Mouse (Mus musculus) thymus, postnatal 4 days (tissue): ENCODE data around the gene Glg1.
"Not testable (repeated sequence)": the region's sequence is repeated elsewhere in the genome, so short reads cannot be mapped to it uniquely, and the experiment has no call there.

Source experiments
- DNase-seq: peaks from one replicate; pipeline ENCODE4 v3.0.0; 2021

The Glg1 gene

GRCm38 (mm10) chr8:111248136-111248535 is 10.9 kb downstream of the Glg1 start:
- DNase-seq, result no peak

GRCm38 (mm10) chr8:111246864-111247263 is 12.2 kb downstream of the Glg1 start:
- DNase-seq, result not testable (repeated sequence)

- no peak for DNase-seq
Observed at GRCm38 (mm10) chr8:111246287-111246830, 12.7 kb downstream of the Glg1 start.

DNA sequence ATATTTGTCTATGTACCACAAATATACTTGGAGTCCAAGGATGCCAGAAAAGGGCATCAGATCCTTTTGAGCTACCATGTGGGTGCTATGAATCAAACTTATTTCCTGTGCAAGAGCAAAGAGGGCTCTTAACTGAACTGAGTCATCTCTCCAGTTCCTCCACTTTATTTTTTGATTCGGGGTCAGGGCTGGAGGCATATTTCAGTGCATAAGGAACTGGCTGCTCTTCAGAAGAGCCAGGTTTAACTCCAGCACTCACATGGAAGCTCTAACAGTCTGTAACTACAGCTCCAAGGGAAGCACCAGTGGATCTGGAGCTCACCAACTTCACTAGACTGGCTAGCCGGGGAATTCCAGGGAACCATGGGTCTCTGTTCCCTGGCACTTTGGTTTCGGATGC is 21.7 kb downstream of the Glg1 start:
- DNase-seq, result no peak

DNA sequence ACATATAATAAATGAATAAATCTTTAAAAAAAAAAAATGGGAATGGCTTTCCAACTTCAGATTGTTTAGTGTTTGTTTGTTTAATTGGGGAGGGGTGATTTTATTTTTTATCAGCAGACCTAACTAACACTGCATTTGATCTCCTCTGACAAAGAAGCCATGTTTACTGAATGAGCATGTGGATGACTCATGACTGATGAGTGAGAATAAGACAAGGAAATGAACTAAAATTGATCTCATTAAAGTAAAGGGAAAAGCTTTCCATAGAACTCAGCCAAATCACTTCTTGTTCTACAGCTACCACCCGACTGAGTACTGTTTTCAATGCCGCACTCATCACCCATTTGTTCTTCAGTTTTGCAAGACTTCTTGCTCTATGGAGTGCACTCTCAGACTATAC is 25.3 kb downstream of the Glg1 start:
- DNase-seq, result no peak

GRCm38 (mm10) chr8:111224153-111224552 is 34.9 kb downstream of the Glg1 start:
- no peak for DNase-seq

- DNase-seq, result no peak
Observed at GRCm38 (mm10) chr8:111218107-111218506, 40.9 kb downstream of the Glg1 start.

GRCm38 (mm10) chr8:111213406-111213805 is 45.6 kb downstream of the Glg1 start:
- no peak for DNase-seq

DNA sequence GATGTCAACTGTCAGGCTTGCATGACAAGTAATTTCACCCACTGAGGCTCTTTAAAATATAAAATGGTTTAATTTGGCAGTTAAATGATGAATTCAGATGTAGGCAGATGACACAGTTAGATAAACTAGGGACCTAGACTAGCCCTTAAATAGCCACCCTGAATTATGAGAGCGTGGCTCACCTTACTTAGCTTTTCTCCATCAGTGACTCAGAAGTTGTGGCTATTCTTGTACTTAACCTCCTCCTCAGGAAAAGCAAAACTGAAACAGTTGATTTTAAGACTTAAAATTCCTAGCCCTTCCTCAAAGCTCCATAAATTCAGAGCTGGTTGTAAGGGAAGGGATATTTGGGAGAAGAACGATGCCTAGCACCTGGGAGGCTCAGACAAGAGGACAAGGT is 47.8 kb downstream of the Glg1 start:
- DNase-seq, result no peak

- peak; percentile 13 for DNase-seq
Observed at GRCm38 (mm10) chr8:111209874-111210273, 49.1 kb downstream of the Glg1 start.

GRCm38 (mm10) chr8:111206321-111206720 is 52.7 kb downstream of the Glg1 start:
- DNase-seq, result no peak

GRCm38 (mm10) chr8:111205033-111205432 is 54.0 kb downstream of the Glg1 start:
- no peak for DNase-seq

GRCm38 (mm10) chr8:111203341-111203740 is 55.7 kb downstream of the Glg1 start:
- DNase-seq, result no peak

DNA sequence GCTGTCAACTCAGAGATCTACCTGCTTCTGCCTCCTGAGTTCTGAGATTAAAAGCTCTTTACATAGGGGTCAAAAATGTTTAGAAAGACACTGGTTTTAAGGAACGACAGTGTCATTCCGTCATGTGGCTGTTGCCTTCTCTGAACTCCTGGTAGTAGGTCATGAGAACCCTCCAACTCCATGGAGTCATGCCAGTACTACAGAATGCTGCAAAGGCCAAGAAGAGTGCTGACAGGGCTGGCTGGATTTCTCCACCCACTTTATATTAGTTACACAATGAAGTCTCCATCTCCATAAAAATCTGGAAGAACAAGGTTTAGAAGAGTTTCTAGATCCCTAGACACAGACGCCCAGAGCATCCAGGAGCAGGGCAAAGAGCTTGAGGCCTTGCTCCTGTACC is 61.0 kb downstream of the Glg1 start:
- no peak for DNase-seq

DNA sequence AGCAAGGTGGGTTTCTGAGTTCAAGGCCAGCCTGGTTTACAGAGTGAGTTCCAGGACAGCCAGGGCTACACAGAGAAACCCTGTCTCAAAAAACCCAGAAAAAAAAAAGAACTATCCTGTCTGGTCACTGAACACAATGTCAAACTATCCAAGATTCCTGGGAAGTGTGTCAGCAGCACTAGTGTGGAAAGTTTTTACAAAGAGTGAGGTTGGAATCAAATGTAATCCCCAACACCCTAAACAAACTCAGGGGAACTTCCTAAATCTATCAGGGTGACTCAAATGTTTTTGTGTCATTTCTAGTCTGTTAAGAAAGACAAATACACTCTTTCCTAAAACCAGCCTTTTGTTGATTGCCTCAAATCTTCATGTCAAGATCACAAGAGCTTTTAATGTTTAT is 62.8 kb downstream of the Glg1 start:
- no peak for DNase-seq

- DNase-seq, result no peak
Observed at GRCm38 (mm10) chr8:111188594-111189211, 70.3 kb downstream of the Glg1 start.

DNA sequence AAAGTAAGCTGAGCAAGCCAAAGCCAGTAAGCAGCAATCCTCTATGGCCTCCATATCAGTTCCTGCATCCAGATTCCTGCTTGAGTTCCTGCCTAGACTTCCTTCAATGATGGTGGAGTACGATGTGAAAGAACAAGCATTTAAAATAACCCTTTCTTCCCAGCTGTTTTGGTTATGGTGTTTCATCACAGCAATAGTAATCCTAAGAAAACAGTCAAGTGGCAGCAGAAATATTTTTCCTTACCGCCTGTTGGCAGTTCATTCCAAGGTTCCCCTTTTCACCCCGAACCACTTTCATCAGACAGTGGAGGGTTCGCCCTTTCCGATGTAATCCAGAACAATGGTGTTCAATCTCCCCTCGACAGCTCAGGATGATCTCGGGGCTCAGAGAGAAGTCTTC is 71.5 kb downstream of the Glg1 start:
- no peak for DNase-seq

GRCm38 (mm10) chr8:111185472-111185947 is 73.5 kb downstream of the Glg1 start:
- DNase-seq, result no peak

DNA sequence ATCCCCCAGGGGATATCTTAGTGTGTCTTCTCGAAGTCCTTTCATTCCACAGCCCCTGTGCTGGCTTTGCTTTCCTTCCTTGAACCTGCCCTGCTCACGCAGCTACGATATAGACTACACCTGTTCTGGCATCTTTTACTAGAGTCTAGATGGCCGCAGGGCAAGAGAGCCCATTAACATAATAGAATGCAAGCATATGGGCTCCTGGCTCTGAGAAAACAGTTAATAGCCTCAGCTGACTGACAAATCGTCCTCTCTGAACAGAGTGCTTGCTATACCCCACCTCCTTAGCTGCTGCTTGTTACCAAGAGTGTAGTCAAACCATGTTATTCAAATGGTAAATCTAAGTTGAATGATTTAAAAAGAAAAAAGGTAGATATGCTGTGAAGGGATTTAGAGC is 87.4 kb downstream of the Glg1 start:
- no peak for DNase-seq

- peak; percentile 74 for DNase-seq
Observed at GRCm38 (mm10) chr8:111157617-111158016, 101.4 kb downstream of the Glg1 start.

DNA sequence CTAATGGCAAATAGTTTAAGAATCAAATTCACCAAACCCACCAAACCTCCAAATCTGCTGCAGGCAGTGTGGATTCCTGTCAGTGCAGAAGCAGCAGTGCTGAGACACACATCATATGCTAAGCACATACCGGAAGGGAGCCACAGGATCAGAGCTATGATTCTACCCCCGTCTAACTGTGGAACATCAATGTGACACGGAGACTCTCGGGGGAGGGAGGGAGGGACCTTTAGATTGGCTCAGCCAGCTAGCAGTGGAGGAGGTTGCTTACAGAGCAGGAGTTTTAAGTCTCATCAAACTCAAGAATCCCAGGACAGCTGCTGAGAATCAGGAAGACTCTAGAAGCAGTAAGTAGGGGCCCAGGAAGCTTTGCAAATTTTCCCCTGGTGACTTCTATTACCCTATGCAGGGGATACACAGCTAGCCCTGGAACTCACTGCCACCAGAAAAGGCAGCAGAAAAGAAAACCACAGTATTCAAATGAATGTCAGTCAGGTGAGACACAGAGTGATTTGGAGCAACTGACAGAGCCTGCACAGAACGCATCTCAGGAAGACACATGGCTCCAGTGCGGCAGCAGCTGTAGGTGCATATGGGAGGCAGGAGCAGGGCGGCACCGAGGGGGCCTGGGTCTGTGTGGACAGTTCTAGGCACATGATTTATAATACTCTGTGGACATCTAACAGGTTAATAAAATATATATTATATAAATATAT is 103.1 kb downstream of the Glg1 start:
- no peak for DNase-seq

DNA sequence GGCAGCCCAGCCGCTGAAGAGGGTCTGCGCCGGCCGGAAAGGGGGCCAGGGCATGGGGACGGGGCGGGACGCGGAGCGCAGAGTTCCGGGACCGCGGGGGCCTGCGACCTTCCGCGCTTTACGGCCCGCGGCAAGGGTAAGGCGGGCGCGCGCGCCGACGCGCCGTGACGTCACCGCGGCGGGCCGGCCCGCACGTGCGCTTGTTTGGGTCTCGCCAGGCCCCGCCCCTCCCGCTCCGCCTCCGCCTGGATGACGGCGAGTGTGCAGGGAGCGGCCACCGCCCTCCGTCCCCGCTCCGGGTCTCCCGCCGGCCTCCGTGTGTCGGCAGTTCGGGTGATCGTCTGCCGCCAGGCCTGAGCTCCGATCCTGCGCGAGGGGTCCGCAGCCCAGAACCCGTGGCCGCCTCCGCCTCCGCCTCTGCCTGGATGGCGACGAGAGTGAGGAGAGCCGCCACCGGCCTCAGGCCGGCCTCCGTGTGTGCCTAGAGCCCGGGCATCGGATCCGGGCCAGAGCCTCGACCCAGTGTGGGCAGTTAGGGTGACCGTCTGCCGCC is 113.5 kb downstream of the Glg1 start:
- DNase-seq, result peak; percentile 96

DNA sequence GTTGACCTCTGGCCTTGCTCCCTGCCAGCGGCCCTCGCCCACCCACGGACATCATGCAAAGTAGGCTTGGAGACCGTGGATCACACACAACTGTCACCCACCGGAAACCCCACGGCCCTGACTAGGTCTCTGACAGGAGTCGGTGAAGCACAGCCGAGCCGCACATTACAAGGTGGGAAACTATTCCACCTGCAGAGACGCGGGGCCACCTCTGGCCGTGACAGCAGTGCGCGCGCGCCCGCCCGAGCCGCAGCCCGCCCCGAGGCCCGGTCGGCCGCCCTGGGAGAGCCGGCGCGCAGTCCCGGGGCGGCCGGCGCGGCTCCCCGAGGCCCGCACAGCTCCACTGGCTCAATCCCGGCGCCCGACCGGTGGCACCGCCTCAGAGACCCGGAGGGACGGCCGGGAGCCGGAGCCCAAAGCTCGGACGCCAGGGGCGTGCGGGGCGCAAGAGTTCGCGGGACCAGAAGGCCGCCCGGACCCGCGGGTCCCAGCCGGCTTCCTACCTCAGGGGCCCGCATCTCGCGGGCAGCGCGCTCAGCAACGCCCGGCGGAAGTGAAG is 114.0 kb downstream of the Glg1 start:
- DNase-seq, result peak; percentile 52

- DNase-seq, result no peak
Observed at GRCm38 (mm10) chr8:111142521-111142920, 116.5 kb downstream of the Glg1 start.
